Mouse (Mus musculus) gastrocnemius, postnatal 10 days (tissue): ENCODE results near the gene Stkld1. TPM values are rescaled to one million over a fixed set of nuclear protein-coding genes. Genes with fewer than 3 reads are reported as not detected.
"Not testable (repeated sequence)": the region's sequence is repeated elsewhere in the genome, so short reads cannot be mapped to it uniquely, and the experiment has no call there.

ENCODE experiments used
- DNase-seq: peaks from one replicate; pipeline ENCODE4 v3.0.0; 2021; ENCODE audit warnings: mixed read lengths
- long read RNA-seq, 2 experiments: library from polyadenylated mRNA; stranded (forward); transcript quantifications; one replicate each; pipeline ENCODE4 v2.0.0; 2021
- total RNA-seq, 2 experiments: library from RNA; stranded (reverse); gene quantifications; 2 replicates each; pipeline ENCODE4 v1.2.3; 2021

Stkld1 gene
- total RNA-seq = not detected
- long read RNA-seq, experiment 1 = 0 reads
- long read RNA-seq, experiment 2 = 0 reads

- DNase-seq = peak; percentile 94
Observed at GRCm38 (mm10) chr2:26933304-26934055, at the start of gene Stkld1, which contains the start of gene Surf4. Gene Stkld1, plus strand, starts transcription at chr2:26934047. Gene Surf4, minus strand, starts transcription at chr2:26933928.

DNA sequence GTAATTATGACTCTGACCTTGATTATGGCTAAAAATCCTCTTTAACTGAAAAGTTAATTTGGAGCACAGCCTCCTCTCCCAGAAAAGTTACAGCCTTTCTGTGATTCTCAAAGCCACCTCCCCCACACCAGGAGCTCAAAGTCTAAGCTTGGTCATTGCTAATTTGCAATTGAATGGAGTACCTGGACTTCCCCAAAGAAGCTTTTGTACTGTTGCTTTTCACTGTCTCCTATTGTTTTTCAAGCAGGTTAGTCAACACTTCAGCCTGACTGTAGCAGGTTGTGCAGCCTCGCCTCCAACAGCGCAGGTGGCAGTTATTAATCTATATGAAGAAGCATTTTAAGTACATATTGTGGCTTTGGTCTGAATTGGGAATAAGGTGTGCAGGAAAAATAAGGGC is 48.3 kb upstream of the Stkld1 start:
- not testable (repeated sequence) for DNase-seq

- DNase-seq = not testable (repeated sequence)
Observed at GRCm38 (mm10) chr2:26886170-26886569, 47.7 kb upstream of the Stkld1 start.

DNA sequence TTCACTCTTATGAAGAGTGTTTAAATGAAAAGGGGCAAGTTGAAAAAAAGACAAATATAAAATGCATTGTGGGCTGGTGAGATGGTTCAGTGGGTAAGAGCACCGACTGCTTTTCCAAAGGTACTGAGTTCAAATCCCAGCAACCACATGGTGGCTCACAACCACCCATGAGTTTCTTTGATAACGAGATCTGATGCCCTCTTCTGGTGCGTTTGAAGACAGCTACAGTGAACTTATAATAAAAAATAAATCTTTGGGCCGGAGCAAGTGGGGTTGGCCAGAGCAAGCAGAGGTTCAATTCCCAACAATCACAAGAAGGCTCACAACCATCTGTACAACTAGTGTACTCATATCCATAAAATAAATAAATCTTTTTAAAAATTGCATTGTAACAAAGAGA is 37.9 kb upstream of the Stkld1 start:
- DNase-seq = no peak

DNA sequence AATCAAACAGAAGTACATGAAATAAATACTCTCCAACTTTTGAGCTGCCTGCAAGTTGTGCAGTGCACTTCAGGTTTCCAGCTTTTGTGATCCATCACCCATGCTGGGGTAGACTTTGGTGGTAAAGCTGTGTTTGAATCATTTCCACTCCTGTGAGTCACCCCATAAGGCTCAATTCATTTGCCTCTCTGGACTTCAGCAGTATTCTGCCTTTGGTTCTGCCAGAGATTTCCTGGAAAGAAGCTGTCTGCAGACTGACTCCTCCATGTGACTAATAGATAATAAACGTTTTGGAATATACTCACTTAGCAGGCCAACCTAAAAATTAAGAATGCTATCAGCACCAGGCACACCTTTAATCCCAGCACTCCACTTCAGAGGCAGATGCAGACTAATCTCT is 33.1 kb upstream of the Stkld1 start:
- no peak for DNase-seq

DNA sequence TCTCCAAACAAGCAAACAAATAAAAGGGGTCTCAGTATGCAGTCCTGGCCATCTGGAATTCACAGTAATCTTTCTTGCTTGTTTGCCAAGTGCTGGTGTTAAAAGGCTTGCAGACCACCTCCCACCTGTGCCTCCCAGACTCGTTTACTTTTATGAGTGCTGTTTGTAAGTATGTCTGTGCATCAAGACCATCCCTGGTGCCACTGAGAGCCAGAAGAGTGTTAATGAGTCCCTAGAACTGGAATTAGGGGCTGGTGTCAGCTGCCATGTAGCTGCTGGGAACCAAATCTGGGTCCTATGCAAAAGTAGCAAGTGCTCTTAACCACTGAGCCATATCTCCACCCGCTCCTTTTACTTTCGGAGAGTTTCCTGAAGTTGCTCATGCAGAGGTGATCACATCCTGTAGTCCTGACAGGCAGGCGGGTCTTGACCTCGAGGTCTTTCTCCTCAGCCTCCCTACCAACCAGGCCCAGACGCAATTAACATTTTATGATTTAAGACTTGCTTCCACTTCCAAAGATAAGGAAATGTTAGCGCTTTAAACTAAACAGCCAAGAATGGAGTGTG is 31.9 kb upstream of the Stkld1 start:
- DNase-seq = no peak

- DNase-seq = peak; percentile 86
Observed at GRCm38 (mm10) chr2:26902467-26903220, 31.2 kb upstream of the Stkld1 start, which contains the start of gene Surf6. Gene Surf6, minus strand, starts transcription at chr2:26902879.

GRCm38 (mm10) chr2:26903311-26903710 is 30.5 kb upstream of the Stkld1 start:
- DNase-seq = no peak

DNA sequence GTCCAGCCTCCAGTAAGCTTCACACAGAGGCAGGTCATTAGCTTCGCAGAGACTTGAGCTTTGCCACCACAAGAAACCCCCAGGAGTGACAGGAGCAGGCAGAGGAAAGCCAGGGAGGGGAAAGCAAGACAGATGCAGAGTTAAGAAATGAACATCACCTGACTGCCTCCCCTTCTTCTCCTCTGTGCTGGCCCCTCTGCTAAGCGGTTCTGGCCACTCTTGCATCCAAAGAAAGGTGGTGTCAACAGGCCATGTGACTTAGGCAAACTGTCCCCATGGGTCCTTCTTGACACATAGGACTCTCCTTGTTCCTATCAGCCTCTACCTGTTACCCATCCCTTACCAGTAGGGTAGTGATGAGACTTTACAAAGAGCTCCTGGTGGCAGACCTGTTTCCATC is 27.9 kb upstream of the Stkld1 start:
- DNase-seq = no peak

- DNase-seq = no peak
Observed at GRCm38 (mm10) chr2:26906431-26906830, 27.4 kb upstream of the Stkld1 start.

- DNase-seq = peak; percentile 58
Observed at GRCm38 (mm10) chr2:26907109-26907508, 26.7 kb upstream of the Stkld1 start.

GRCm38 (mm10) chr2:26908710-26909386 is 25.0 kb upstream of the Stkld1 start:
- no peak for DNase-seq

GRCm38 (mm10) chr2:26909387-26909784 is 24.5 kb upstream of the Stkld1 start:
- no peak for DNase-seq

DNA sequence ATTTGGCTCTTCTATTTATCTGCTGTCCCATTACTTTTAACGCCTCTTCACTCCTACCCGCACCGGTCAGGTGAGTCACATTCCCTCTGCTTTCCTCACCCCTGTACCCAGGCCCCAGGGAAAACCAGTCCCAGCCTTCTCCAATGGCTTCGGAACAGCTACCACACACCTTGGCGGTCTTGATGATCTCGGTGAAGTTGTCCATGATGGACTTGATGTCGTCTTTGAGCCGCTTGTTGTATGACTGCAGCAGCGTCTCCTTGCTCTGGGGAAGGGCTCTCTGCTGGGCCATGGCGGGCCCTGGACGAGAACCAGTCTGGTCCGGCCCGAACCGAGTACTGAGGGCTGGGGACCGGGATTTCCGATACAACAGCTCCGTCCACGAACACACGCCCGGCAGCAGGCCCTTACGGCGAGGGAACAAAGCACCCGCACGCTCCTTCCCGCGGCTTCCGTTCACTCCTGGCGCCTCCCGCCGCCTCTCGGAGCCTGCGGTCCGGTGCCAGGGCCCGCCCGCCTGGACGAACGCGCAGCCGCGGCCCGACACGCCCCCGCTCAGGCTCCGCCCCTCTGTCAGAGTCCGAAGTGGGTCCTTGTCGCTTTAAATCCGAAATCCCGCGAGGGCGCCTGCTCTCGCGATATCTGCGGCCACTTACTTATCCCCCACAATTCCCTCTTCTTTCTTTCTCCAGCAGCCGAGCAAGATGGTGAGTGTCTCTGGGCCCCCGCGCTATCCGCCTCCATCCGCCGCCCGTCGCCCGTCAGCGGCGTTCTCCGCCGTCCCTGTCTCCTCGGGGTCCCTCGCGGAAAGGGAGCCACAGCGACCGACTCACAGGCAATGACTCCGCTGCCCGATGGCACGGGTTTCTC is 23.5 kb upstream of the Stkld1 start, which contains the start of the genes Med22 and Rpl7a:
TSS of gene Med22 (minus strand) at position 554 of the 870 bp plus-strand sequence.
TSS of gene Rpl7a (plus strand) at position 641 of the 870 bp plus-strand sequence.
- DNase-seq = peak; percentile 100

DNA sequence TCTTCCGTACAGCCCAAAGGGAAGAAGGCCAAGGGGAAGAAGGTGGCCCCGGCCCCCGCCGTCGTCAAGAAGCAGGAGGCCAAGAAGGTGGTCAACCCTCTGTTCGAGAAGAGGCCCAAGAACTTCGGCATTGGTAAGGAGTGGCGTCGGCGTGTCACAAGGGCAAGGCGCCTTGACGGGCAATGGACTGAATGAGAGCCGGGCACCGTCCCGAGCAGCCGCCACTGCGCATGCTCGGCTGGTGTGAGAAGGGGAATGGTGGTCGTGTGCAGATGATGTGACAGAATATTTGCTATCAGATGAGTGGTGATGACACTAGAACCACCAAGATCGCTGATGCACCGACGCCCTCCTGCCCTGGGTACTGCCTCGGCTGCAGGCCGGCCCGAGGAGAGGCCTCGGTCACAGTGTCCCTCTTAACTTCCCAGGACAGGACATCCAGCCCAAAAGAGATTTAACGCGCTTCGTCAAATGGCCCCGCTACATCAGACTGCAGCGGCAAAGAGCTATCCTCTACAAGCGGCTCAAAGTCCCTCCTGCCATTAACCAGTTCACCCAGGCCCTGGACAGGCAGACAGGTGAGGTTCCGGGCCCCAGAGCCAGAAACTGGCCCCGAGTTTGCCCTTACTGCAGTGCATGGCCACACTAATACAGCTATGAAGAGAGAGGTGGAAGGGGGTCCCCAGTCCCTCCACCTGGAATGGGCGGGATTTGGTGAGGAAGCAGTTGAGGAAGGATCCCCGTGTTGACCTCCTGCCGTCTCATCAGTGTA is 22.7 kb upstream of the Stkld1 start:
- peak; percentile 69 for DNase-seq

DNA sequence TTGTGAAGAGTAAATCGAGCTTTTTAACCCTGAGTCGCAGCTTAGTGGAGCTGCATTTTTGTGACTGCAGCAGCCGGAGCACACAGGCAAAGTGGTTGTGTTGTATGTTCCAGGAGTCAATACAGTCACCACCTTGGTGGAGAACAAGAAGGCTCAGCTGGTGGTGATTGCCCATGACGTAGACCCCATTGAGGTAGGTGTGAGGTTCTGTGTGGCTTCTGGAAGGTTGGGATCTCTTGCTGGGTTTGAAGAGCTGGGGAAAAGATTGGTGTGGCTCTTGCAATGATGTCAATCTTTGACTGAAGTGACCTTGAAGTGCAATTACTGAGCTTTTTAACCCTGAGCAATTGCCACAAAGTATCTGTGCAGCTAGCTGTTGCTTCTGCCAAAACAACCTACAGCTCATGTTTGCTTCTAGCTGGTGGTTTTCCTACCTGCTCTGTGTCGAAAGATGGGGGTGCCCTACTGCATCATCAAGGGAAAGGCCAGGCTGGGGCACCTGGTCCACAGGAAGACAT is 21.5 kb upstream of the Stkld1 start:
- no peak for DNase-seq

DNA sequence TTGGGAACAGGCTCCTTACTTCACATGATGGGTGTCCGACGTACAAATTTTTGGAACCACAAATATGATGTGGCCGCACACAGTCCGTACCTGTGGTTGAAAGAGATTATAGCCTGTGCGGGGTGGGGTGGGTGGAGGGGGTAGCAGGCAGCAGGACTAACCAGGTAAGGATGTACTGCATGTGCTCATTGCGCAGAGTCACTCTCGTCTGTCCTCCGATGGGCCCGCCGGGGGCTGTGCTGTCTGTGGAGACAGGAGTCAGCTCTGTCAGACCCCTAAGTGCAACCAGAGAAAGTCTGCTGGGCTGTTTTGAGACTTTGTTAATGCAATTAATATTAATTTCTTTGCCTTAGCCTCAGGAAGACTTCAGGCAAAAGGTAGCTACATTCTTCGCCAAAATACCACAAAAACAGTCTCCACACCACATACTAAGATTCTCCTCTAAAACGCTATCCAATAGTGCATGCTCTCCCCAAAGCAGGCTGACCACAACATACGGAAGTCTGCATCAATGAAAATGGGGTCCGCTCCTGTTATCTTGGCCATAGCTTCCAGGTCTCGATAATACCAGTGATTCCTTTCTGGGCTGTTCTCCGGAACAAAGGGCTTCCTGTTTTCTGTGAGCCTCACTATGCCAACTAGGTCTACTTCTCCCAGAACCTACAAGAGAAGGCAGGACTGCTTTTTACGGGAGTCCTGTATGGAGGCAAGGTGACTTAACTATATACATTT is 20.3 kb upstream of the Stkld1 start:
- DNase-seq = no peak

DNA sequence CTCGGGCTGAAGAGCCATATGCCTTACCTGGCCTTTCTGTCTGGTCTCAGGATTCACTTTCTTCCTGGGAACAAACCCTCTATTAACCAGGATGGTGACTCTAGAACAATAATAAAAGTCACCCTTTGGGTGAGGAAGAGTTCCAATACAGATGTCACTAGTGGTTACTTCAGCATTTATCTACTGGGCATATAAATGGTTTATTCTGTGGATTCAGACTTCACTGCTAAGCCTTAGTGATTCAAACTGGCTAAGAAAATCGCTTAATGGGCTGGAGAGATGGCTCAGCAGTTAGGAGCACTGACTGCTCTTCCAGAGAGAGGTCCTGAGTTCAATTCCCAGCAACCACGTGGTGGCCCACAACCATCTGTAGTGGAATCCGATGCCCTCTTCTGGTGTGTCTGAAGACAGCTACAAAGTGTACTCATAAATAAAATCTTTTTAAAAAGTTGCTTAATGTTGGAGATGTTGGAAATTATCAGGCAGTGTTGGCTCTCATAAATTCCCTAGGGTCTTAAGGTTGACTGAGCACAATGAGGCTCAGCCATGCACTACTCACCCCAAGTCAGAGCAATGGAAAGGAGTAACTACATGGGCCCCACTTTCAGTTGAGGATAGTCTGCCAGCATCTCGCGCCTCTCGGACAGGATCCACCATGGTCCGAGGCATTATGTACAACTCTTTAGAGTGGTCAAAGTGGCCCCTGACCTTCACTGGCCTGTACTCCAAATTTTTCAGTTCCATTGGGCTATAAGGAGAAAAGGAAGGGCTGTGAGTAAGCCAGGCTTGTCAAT is 19.5 kb upstream of the Stkld1 start:
- DNase-seq = no peak
